Mouse (Mus musculus): ENCODE measurements around the gene Tmem135.
A peak's percentile ranks its signal among the peaks of the same experiment; 100 is the strongest.
"Not testable (repeated sequence)": the region's sequence is repeated elsewhere in the genome, so short reads cannot be mapped to it uniquely, and the experiment has no call there.

DNA sequence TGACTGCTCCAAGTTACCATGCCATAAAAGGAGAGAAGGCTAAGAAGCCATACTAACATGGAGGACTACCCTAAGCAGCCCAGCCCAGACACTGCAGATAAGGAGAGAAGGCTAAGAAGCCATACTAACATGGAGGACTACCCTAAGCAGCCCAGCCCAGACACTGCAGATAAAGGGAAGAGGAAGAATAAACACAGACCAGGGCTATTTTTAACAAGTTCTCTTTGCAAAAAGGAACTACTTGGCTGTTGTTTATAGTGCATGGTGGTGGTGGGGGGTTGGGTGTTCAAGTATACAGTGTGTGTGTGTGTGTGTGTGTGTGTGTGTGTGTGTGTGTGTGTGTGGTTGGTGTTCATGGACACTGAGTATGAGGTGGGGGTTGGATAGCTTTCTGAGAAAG lies 133.6 kb downstream of the Tmem135 start:
- TF ChIP-seq CTCF (IDR thresholded peaks at IDR 0.05): not testable (repeated sequence)
- TF ChIP-seq EP300 (IDR thresholded peaks at IDR 0.05): 0 out of 2 replicates have a peak, but pooled peaks have one; percentile 13
